Mouse (Mus musculus) lung, postnatal 25 days (tissue): ENCODE results near the gene Lrig1.
"Not testable (repeated sequence)": the region's sequence is repeated elsewhere in the genome, so short reads cannot be mapped to it uniquely, and the experiment has no call there.

Experiments
- DNase-seq: peaks from one replicate; pipeline ENCODE4 v3.0.0; 2022; ENCODE audit warnings: low spot score

Gene Lrig1

GRCm38 (mm10) chr6:94575526-94576166, 124.3 kb downstream of the Lrig1 start:
- no peak for DNase-seq

GRCm38 (mm10) chr6:94568040-94568439, 131.9 kb downstream of the Lrig1 start:
- DNase-seq = no peak

GRCm38 (mm10) chr6:94565766-94566165, 134.2 kb downstream of the Lrig1 start:
- no peak for DNase-seq

DNA sequence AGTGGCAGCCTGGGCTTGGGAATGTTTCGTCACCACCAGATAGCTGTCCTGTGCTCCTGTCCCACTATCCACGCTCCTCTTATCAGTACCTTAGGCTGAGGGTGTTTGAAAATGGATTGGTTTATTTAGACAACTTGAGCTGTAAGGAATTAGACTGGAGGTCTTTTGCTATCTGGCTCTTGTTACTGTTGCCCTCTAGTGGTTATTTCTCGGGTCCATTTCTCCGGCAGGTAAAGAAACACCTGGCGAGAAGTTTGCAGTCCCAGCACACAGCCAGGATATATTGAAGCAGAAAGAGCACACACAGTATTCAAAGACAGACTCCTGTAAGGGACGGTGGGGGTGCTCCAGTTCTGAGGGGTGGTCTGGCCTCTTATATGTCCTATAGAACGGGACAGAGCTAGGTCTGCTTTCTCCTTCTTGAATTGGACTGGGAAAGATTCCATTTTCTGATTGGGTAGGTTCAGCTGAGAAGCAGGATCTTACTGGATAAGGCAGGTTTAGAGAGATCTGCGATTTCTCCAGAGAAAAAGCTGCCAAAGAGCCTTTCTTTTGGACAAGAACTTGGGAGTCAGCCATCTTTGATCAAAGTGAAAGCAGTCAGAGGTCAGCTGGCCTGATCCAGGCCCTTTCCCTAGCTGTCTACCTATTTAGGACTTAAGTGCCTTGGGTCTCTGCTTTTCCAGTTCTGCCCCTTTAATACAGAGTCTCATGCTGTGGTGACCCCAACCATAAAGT, 136.6 kb downstream of the Lrig1 start:
- peak; percentile 11 for DNase-seq

DNA sequence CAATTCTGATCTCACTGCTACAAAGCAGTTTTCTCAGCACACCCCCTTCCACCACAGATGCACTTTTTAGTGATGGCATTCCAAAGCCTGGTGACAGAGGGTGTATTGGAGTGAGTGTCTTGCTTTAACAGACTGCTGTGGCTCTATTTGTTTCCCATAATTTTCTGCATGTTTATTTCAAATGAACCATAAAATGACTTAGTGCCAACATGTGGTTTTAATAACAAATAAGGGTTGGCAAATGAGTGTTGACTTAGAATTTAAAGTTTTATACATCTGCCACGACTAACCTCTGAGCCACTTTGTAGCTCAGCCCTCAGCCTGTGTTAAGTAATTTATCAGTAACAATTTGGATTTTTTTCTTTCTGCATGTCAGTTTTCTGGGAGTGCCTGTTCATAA, 138.6 kb downstream of the Lrig1 start:
- DNase-seq = no peak

- no peak for DNase-seq
Observed at GRCm38 (mm10) chr6:94560896-94561295, 139.1 kb downstream of the Lrig1 start.

DNA sequence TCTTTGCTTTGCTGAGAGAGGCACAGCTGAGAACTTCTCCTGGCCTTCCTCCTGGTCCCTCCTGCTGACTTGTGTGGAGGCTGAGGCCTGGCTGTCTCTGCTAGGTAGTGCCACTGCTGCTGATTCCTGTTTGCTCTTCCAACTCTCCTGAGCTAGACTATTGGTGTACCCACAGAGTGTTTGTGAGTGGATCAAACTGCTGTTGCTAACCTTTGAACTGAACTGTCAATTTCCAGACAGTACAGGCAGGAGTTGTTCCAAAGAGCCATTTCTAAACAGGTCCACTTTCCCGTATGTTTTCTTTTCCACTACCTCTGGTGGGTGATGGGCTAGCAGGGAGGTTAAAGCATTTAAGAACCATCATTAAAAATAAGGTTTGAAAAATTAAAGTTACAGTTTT, 141.4 kb downstream of the Lrig1 start:
- not testable (repeated sequence) for DNase-seq
